In genomic region chr9:104102901-104103300, GRCm38 (mm10) we compare ENCODE assay signal across 25 mouse cellular contexts. TPM values are rescaled to one million over a fixed set of nuclear protein-coding genes. Genes with fewer than 3 reads are reported as not detected.
DNase-seq lines count a peak whose midpoint lies in the region; ATAC-seq lines count a peak whose summit lies in the region.
"Had no signal": no experiment of that assay in that cellular context is flagged by ENCODE, and none has a peak within 500 bp of the region (broad histone marks: within the 10 kb centered on the region; RNA-seq: fewer than 3 reads in every experiment).

No protein-coding gene starts in this region.

- 0 out of 2 replicates have a peak, but pooled peaks cover 4% of the 10 kb centered on the region for H3K36me3 ChIP-seq in limb, embryonic 13.5 days
- H3K36me3 ChIP-seq in limb, embryonic 10.5 days, result no peaks in the 10 kb centered on the region
- H3K36me3 ChIP-seq in forebrain, embryonic 12.5 days (replicated peaks), result no peaks in the 10 kb centered on the region
- H3K36me3 ChIP-seq: hindbrain, embryonic 10.5 days; hindbrain, embryonic 15.5 days; kidney, embryonic 15.5 days; midbrain, embryonic 10.5 days; stomach, embryonic 15.5 days had no signal

- no peaks in the 10 kb centered on the region for H3K9me3 ChIP-seq in limb, embryonic 13.5 days
- no peaks in the 10 kb centered on the region for H3K9me3 ChIP-seq in limb, embryonic 10.5 days (replicated peaks)
- H3K9me3 ChIP-seq in forebrain, embryonic 12.5 days, result no peaks in the 10 kb centered on the region
- H3K9me3 ChIP-seq: G1E; heart, embryonic 12.5 days; hindbrain, embryonic 10.5 days; hindbrain, embryonic 15.5 days; kidney, embryonic 15.5 days; midbrain, embryonic 10.5 days; stomach, embryonic 15.5 days had no signal

- no peaks in the 10 kb centered on the region for H3K27me3 ChIP-seq in limb, embryonic 13.5 days
- H3K27me3 ChIP-seq in limb, embryonic 10.5 days (ENCODE audit: low read depth, poor library complexity, severe bottlenecking), result no peaks in the 10 kb centered on the region
- no peaks in the 10 kb centered on the region for H3K27me3 ChIP-seq in forebrain, embryonic 12.5 days
- H3K27me3 ChIP-seq: heart, embryonic 12.5 days; hindbrain, embryonic 15.5 days; kidney, embryonic 15.5 days; stomach, embryonic 15.5 days had no signal

- no peak for ATAC-seq in limb, embryonic 13.5 days (ENCODE audit: low FRiP score, low read depth)
- ATAC-seq in forebrain, embryonic 12.5 days (ENCODE audit: low FRiP score), result no peak
- ATAC-seq: forebrain, embryonic 14.5 days; midbrain, embryonic 16.5 days had no signal

- H3K4me3 ChIP-seq in limb, embryonic 13.5 days, result no peak overlapping the region
- H3K4me3 ChIP-seq in limb, embryonic 10.5 days, result no peak overlapping the region
- H3K4me3 ChIP-seq in forebrain, embryonic 12.5 days (replicated peaks), result no peak overlapping the region
- H3K4me3 ChIP-seq: heart, embryonic 12.5 days; hindbrain, embryonic 10.5 days; hindbrain, embryonic 15.5 days; kidney, embryonic 15.5 days; left cerebral cortex, adult 2 months; midbrain, embryonic 10.5 days; stomach, embryonic 15.5 days had no signal

- peak overlapping the region; percentile 7; the same call in 1 of the 2 replicates for H3K27ac ChIP-seq in limb, embryonic 13.5 days
- H3K27ac ChIP-seq in limb, embryonic 10.5 days, result no peak overlapping the region
- no peak overlapping the region for H3K27ac ChIP-seq in forebrain, embryonic 12.5 days
- H3K27ac ChIP-seq: hindbrain, embryonic 10.5 days; hindbrain, embryonic 15.5 days; left cerebral cortex, adult 2 months; liver, embryonic 14.5 days; midbrain, embryonic 10.5 days; stomach, embryonic 15.5 days had no signal

- H3K4me1 ChIP-seq in limb, embryonic 13.5 days, result peaks cover 10% of the 10 kb centered on the region
- no peaks in the 10 kb centered on the region for H3K4me1 ChIP-seq in limb, embryonic 10.5 days
- no peaks in the 10 kb centered on the region; the same call in 1 of the 2 replicates for H3K4me1 ChIP-seq in forebrain, embryonic 12.5 days
- H3K4me1 ChIP-seq: hindbrain, embryonic 10.5 days; hindbrain, embryonic 15.5 days; midbrain, embryonic 10.5 days had no signal

- H3K4me2 ChIP-seq in limb, embryonic 13.5 days (replicated peaks), result no peak overlapping the region
- no peak overlapping the region for H3K4me2 ChIP-seq in forebrain, embryonic 12.5 days
- H3K4me2 ChIP-seq: heart, embryonic 12.5 days; hindbrain, embryonic 15.5 days; kidney, embryonic 15.5 days; lung, embryonic 14.5 days; stomach, embryonic 15.5 days had no signal

- no peak overlapping the region for H3K9ac ChIP-seq in limb, embryonic 13.5 days
- H3K9ac ChIP-seq in forebrain, embryonic 12.5 days, result no peak overlapping the region
- H3K9ac ChIP-seq: heart, embryonic 12.5 days; hindbrain, embryonic 15.5 days; kidney, embryonic 15.5 days; liver, embryonic 14.5 days; lung, embryonic 14.5 days; stomach, embryonic 15.5 days had no signal

- DNase-seq in cerebellum, adult 9-10 months, result peak; percentile 28
- no peak for DNase-seq in cerebellum, postnatal 36 days
- DNase-seq in limb, embryonic 10.5 days (ENCODE audit: low spot score), result no peak
- peak; percentile 33 for DNase-seq in brain, adult 2 months (ENCODE audit: low read depth, low spot score)
- no peak for DNase-seq in heart, adult 11 months
- DNase-seq: adrenal gland, postnatal 25 days; cerebellum, adult 8-10 months; kidney, adult 18-20 months; kidney, postnatal 25 days; liver; right cerebral cortex, postnatal 25 days had no signal

- WGBS in limb, embryonic 13.5 days, result 49% methylated on average over 2 of the region's 2 CpGs
- 58% methylated on average over 2 of the region's 2 CpGs for WGBS in limb, embryonic 10.5 days
- 28% methylated on average over 2 of the region's 2 CpGs for WGBS in forebrain, embryonic 12.5 days

RNA-seq across cellular contexts. Expression of gene Ackr4, which starts 23.8 kb away (rescaled TPM):
- polyA plus RNA-seq in limb, embryonic 13.5 days (2015; fragmentation: Nextera tagmentation; extraction: Ambion mirVana), result 1.4 and 1.5 TPM in 2 replicates
- 0.34 and 0.54 TPM in 2 replicates for polyA plus RNA-seq in limb, embryonic 10.5 days (2016; fragmentation: Nextera tagmentation; extraction: Ambion mirVana)
- 0.21 and 0.63 TPM in 2 replicates for polyA plus RNA-seq in forebrain, embryonic 12.5 days (2016; fragmentation: Nextera tagmentation; extraction: Ambion mirVana)
- polyA plus RNA-seq: G1E had no signal

RNA-seq across cellular contexts. Expression of gene Acad11, which starts 39.7 kb away (rescaled TPM):
- 9.2 and 10.2 TPM in 2 replicates for polyA plus RNA-seq in limb, embryonic 13.5 days (2015; fragmentation: Nextera tagmentation; extraction: Ambion mirVana)
- polyA plus RNA-seq in limb, embryonic 10.5 days (2016; fragmentation: Nextera tagmentation; extraction: Ambion mirVana), result 9.2 and 10.9 TPM in 2 replicates
- polyA plus RNA-seq in forebrain, embryonic 12.5 days (2016; fragmentation: Nextera tagmentation; extraction: Ambion mirVana), result 7.4 and 7.6 TPM in 2 replicates

RNA-seq across cellular contexts. Expression of gene Uba5, which starts 40.0 kb away (rescaled TPM):
- polyA plus RNA-seq in limb, embryonic 13.5 days (2015; fragmentation: Nextera tagmentation; extraction: Ambion mirVana), result 67.4 and 71.5 TPM in 2 replicates
- 42.3 and 51.4 TPM in 2 replicates for polyA plus RNA-seq in limb, embryonic 10.5 days (2016; fragmentation: Nextera tagmentation; extraction: Ambion mirVana)
- 61.3 and 62.6 TPM in 2 replicates for polyA plus RNA-seq in forebrain, embryonic 12.5 days (2016; fragmentation: Nextera tagmentation; extraction: Ambion mirVana)

Comparison
In these comparisons a context has a peak if more than half of its experiments do, and no peak if none do; other contexts are left out.
1. DNase-seq: peak in cerebellum, adult 9-10 months (single experiment) and brain, adult 2 months (single experiment); none in cerebellum, postnatal 36 days (0 of 2), limb, embryonic 10.5 days (single experiment) and heart, adult 11 months (single experiment).